Mouse (Mus musculus) c-Kit-positive CD71-negative TER-119-negative erythroid progenitor cells, embryonic 14.5 days (primary cell): ENCODE results near the gene Zfp638.
"Not testable (repeated sequence)": the region's sequence is repeated elsewhere in the genome, so short reads cannot be mapped to it uniquely, and the experiment has no call there.

Source experiments
- DNase-seq: peaks from one replicate; pipeline ENCODE4 v3.0.0-alpha.2; 2013; ENCODE audit warnings: low read depth

Zfp638 gene

DNA sequence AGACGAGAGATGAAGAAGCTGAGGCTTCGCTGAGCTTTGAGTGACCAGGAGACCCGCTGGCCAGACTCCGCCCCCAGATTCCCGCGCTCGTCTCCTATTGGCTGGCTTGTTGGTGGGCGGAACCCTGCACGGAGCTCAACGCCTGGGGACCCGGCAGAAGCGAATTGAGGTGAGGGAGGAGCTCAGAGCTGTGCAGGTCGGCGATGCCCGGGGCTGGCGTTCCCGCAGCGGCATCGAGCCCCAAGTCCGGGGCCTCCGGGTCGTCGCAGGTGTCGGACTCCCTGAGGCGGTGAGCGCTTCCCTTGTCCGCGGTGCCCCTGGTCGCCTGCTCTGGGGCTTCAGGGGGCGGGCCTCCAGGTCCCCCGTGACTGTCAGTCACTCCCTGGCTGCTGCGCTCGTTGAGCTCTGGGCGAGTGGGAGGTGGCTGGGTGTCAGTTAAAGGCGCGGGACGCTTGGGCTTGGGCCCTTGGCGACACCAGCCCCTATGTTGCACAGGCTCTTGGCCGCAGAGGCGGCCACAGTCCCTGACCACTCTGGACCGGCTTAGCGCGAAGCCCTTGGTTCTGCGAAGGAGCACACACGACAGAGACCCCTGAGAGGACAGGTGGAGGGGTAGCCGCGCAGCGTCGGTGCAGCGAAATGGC is at the start of gene Zfp638:
Zfp638 (plus strand) TSS at position 156 of the 644 bp plus-strand sequence.
- peak; percentile 83 for DNase-seq

- DNase-seq: no peak
Observed at GRCm38 (mm10) chr6:83818996-83819395, 47.9 kb upstream of the Zfp638 start.

- DNase-seq: no peak
Observed at GRCm38 (mm10) chr6:83820727-83821515, 46.0 kb upstream of the Zfp638 start.

DNA sequence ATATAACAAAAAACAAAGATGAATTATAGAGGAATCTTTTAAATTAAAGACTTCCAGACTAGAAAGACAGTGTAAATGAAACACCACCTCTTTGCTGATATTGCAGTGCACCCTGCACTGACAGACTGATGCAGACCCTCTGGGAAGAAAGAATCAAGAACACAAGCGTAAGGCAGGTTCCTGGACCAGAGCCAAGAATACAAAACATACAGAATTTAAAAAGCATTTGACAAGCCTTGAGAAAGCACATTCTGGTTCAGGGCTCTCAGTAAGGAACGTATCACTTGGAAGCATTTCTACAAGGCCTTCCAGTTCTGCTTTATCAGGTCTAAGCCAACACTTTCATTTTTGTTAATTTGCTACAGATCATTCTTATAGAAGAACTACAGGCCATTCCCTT is 45.1 kb upstream of the Zfp638 start:
- DNase-seq: no peak

DNA sequence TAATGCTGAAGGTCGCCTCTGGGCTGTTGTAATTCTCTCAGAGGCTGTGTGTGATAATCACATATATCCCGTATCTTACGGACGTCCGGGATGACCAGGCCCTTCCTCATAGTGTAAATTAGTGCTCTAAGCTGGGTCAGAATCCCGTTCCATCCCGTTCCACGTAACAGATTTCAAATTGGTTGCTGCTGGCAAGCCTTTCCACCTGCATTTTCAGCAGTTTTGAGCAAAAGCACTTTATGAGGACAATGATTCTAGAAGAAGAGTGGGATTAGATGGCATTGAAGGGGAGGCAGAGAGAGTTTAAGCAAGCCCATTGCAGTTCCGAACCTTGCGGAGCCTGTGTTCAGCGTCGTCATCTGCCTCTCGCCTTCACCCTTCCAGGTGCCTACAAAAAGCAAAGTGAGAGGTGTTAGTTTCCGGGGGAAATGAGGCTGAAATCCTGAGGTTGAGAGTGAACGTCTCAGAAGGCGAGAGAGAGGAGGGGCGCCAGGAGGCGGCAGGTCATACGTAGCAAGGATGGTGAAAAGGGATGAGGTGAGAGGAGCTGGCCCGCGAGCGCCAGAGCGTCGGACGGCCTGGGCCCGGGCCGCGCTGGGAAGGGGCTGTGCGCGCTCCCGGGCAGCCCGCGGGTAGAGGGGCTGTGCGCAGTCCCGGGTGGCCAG is 35.8 kb upstream of the Zfp638 start:
- no peak for DNase-seq

DNA sequence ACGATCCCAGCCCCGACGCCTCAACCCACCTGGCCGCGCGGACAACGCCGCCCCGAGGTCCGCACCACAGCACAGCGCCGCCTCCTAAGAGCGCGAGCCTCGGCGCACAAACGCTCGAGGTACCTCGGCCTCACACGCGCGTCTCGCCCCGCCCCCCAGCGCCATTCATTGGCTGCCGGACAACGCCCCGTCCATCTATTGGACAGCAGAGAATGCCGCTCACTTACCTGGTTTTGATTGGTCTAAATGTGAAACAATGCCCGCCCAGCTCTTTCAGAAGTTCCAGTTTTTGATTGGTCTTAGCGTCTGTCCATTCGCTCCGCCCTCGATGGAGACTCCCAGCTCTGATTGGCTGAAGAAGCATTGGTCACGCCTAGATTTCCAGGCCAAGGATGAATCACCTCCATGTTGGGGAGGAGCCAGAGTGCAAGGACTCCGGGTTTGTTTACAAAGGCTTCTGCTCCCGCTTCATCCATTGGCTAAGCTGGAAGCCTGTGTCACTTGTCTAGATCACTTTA is 35.2 kb upstream of the Zfp638 start, which contains the start of gene Paip2b:
Paip2b (minus strand) TSS at position 136 of the 518 bp plus-strand sequence.
- peak; percentile 99 for DNase-seq

- DNase-seq: not testable (repeated sequence)
Observed at GRCm38 (mm10) chr6:83832393-83832792, 34.5 kb upstream of the Zfp638 start.

- DNase-seq: no peak
Observed at GRCm38 (mm10) chr6:83836826-83837225, 30.1 kb upstream of the Zfp638 start.

- no peak for DNase-seq
Observed at GRCm38 (mm10) chr6:83838046-83838445, 28.9 kb upstream of the Zfp638 start.

DNA sequence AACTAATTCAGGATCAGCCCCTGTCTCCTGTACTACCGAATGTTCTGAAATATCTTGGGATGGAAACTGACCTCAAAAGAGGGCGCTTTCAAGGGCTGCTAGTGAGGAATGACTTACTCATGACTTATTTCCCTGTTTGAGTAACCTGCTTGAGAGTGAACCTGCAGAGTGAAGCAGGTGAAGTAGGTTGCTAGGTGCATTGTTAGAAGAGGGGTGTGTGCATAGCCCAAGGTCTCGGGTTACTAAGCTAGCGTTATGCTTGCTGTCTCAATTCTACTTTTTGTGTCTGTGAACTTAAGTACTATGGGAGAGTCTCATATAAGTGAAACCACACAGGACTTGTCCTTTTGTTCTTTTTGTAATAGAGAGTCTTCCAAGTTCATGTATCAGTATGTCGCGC is 26.8 kb upstream of the Zfp638 start:
- no peak for DNase-seq

- DNase-seq: no peak
Observed at GRCm38 (mm10) chr6:83844913-83845312, 22.0 kb upstream of the Zfp638 start.

- no peak for DNase-seq
Observed at GRCm38 (mm10) chr6:83846141-83846540, 20.8 kb upstream of the Zfp638 start.

GRCm38 (mm10) chr6:83849446-83849845 is 17.5 kb upstream of the Zfp638 start:
- DNase-seq: no peak

GRCm38 (mm10) chr6:83857476-83857875 is 9.4 kb upstream of the Zfp638 start:
- no peak for DNase-seq

DNA sequence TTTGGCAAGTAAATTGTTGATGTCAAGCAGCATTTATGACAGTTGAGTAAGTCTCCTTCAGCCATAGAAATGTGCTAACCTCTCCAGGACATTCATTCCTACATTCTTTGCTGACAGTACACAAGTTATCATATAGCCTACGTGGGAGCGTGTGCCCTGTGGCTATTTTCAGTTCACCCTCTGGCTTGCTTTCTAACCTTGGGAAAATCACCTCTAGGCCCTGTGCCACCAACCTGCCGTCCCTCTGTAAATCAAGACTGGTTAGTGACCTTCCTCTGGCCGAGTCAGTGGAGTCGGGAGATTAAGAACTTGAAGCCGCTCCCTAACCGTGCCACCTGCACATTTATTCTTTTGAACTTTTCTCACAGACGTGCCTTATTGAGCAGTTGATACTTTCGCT is 6.9 kb upstream of the Zfp638 start:
- no peak for DNase-seq

GRCm38 (mm10) chr6:83863538-83863937 is 3.4 kb upstream of the Zfp638 start:
- no peak for DNase-seq

- no peak for DNase-seq
Observed at GRCm38 (mm10) chr6:83866423-83866822, 486 bp upstream of the Zfp638 start.

- DNase-seq: peak; percentile 28
Observed at GRCm38 (mm10) chr6:83867598-83868585, 983 bp downstream of the Zfp638 start.

DNA sequence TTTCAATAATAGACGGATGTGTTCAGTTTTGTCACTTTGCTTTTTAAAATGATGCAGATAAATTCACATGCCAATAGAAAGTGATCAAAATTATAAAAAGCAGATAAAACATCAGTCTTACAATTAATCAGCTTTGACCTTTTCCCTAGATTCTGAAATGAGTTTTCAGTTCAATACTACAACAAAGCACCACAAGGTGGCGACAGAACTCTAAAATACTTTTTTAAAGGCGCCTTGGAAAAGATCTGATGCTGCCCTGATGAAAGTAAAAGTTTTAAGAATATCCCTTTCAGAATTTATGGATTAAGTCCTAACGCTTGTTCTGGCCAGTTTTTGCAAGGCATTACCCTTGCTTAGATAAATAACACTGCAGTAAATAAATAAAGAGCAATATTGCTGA is 12.9 kb downstream of the Zfp638 start:
- peak; percentile 41 for DNase-seq

DNA sequence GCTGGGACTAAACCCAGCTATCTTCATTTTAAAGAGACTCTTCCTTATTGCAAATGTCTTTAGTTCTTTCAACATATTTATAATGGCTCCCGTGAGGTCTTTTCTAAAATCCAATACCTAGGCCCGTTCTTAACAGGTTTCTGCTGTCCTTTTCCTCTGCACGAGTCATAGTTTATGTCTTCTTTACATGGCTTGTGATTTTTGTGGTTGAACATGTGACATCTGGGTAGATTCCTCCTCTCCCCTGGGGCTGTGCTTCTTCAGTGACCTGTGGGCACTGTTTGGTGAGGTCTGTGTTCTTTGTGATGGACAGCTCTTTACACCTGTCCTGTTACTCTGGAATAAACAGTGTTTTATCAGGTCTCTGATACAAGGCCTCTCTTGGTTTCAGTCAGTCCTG is 19.9 kb downstream of the Zfp638 start:
- DNase-seq: no peak

DNA sequence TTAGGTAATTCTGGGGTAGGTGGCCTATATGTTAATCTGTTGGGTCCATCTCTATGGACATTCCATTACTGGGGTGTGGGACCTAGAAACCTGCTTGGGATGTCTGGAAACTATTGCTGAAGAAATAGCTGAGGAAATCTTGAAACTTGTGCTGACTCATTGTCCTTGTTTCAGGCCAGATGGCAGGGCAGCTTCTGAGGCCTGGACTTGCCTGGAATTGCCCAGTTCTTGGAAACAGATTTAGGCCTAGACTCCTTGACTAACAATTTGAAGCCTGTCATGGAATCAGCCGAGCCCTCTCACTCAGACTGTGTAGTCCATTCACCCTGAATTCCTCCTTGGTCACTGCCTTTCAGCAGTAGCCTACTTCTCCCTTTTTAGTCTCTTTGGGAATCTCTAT is 21.9 kb downstream of the Zfp638 start:
- no peak for DNase-seq
